Mouse (Mus musculus) granulocyte monocyte progenitor cell, adult 5-6 weeks (primary cell): ENCODE results near the gene Rpp40. TPM values are rescaled to one million over a fixed set of nuclear protein-coding genes. Genes with fewer than 3 reads are reported as not detected.

ENCODE experiments used
- ATAC-seq: replicated peaks from 2 replicates; pipeline ENCODE4 v1.8.0; 2016; ENCODE audit warnings: mild to moderate bottlenecking, moderate TSS enrichment, inconsistent platforms; ENCODE audit not compliant: poor library complexity, severe bottlenecking
- total RNA-seq, 2 experiments: library from RNA; stranded (forward) in 1 of 2; stranded (reverse) in 1 of 2; fragments of 200-712, 200-1000 nt in 1 of 2; fragments of >200 nt in 1 of 2; fragmentation: Nextera tagmentation in 1 of 2; gene quantifications; 2 replicates each; pipeline ENCODE4 v1.2.3; 2014 to 2017

Rpp40 gene
- total RNA-seq, 2 experiments from 2014 or later: 20.2 to 22.6 TPM

- ATAC-seq: no peak; the same call in 1 of the 2 replicates
Measured at GRCm38 (mm10) chr13:35852851-35853575, 53.1 kb downstream of the Rpp40 start.

- ATAC-seq: no peak
Measured at GRCm38 (mm10) chr13:35851581-35851980, 54.6 kb downstream of the Rpp40 start.

- no peak for ATAC-seq
Measured at GRCm38 (mm10) chr13:35848694-35849093, 57.5 kb downstream of the Rpp40 start.

- ATAC-seq: no peak
Measured at GRCm38 (mm10) chr13:35845306-35845705, 60.9 kb downstream of the Rpp40 start.

Other genes with a start within 250 kb of the Rpp40 start
- gene Cdyl, start 246.5 kb downstream of the Rpp40 start, total RNA-seq (2014; fragmentation: Nextera tagmentation): 7.1 and 11.6 TPM in 2 replicates
- gene Cdyl, start 246.5 kb downstream of the Rpp40 start, total RNA-seq (2017): 12.2 and 15.9 TPM in 2 replicates
- gene Ppp1r3g, start 52.5 kb upstream of the Rpp40 start, total RNA-seq (2014; fragmentation: Nextera tagmentation): not detected in 2 replicates
- not detected in 2 replicates for gene Ppp1r3g, start 52.5 kb upstream of the Rpp40 start, total RNA-seq (2017)
- 35.2 and 40.0 TPM in 2 replicates for gene Fars2, start 211.1 kb upstream of the Rpp40 start, total RNA-seq (2014; fragmentation: Nextera tagmentation)
- 57.4 and 64.2 TPM in 2 replicates for gene Fars2, start 211.1 kb upstream of the Rpp40 start, total RNA-seq (2017)
- gene Lyrm4, start 211.2 kb upstream of the Rpp40 start, total RNA-seq (2014; fragmentation: Nextera tagmentation): 5.1 and 8.1 TPM in 2 replicates
- 10.8 and 13.7 TPM in 2 replicates for gene Lyrm4, start 211.2 kb upstream of the Rpp40 start, total RNA-seq (2017)